Mouse (Mus musculus) midbrain, embryonic 10.5 days (tissue): Measurements from ENCODE around the gene Vcpkmt. TPM values are rescaled to one million over a fixed set of nuclear protein-coding genes. Genes with fewer than 3 reads are reported as not detected.

Source experiments
- DNase-seq: peaks from one replicate; pipeline ENCODE4 v3.0.0-alpha.2; 2017; ENCODE audit warnings: low spot score
- H3K27ac ChIP-seq: fragments of 300-500 bp; sonication (generic); replicated peaks from 2 replicates; pipeline ENCODE4 v1.5.1; 2016; ENCODE audit warnings: mild to moderate bottlenecking
- H3K27me3 ChIP-seq: fragments of 300-500 bp; sonication (generic); 2 replicates; pipeline ENCODE4 v1.6.1; 2016; ENCODE audit warnings: low read depth, mild to moderate bottlenecking; ENCODE audit not compliant: poor library complexity, severe bottlenecking
- H3K36me3 ChIP-seq: fragments of 300-500 bp; sonication (generic); 2 replicates; pipeline ENCODE4 v1.6.1; 2016; ENCODE audit warnings: mild to moderate bottlenecking, moderate library complexity
- H3K4me1 ChIP-seq: fragments of 300-500 bp; sonication (generic); 2 replicates; pipeline ENCODE4 v1.6.1; 2016
- H3K4me3 ChIP-seq: fragments of 300-500 bp; sonication (generic); 2 replicates; pipeline ENCODE4 v1.5.1; 2016; ENCODE audit warnings: mild to moderate bottlenecking, moderate library complexity
- H3K9me3 ChIP-seq: fragments of 300-500 bp; sonication (generic); replicated peaks from 2 replicates; pipeline ENCODE4 v1.6.1; 2016; ENCODE audit warnings: mild to moderate bottlenecking
- WGBS: fragments of 180-500 bp; shearing (Covaris S2); methylation state at CpG from one replicate; pipeline ENCODE4 v1.1.7; 2016; 5-methylcytosine and 5-hydroxymethylcytosine counted together
- microRNA-seq: library from miRNA; unstranded; fragments of <30 nt; microRNA quantifications from one replicate; pipeline ENCODE4, GENCODE M21; 2017
- polyA plus RNA-seq: library from polyadenylated mRNA; unstranded; fragments of >200 nt; fragmentation: Nextera tagmentation; extraction: Ambion mirVana; gene quantifications from 2 replicates; pipeline ENCODE4 v1.2.1, GENCODE M21; 2016

Vcpkmt gene
- polyA plus RNA-seq, 1 experiment from 2014 or later = 21.4 TPM

GRCm38 (mm10) chr12:69536616-69537242, 46.1 kb downstream of the Vcpkmt start:
- Histone ChIP-seq H3K9me3 (no peaks in the 10 kb centered on the region), H3K27ac (peak overlapping the region; percentile 73), H3K36me3 (no peaks in the 10 kb centered on the region), H3K4me1 (peaks cover 42% of the 10 kb centered on the region), H3K27me3 (peaks cover 7% of the 10 kb centered on the region; the same call in 1 of the 2 replicates), H3K4me3 (peak overlapping the region; percentile 17; the same call in 1 of the 2 replicates)
- 70% methylated on average over 10 of the region's 10 CpGs for WGBS
- no peak for DNase-seq

GRCm38 (mm10) chr12:69533237-69533636, 49.6 kb downstream of the Vcpkmt start:
- 88% methylated on average over 5 of the region's 5 CpGs for WGBS
- Histone ChIP-seq H3K36me3 (no peaks in the 10 kb centered on the region), H3K27ac (no peak overlapping the region), H3K9me3 (no peaks in the 10 kb centered on the region), H3K27me3 (no peaks in the 10 kb centered on the region), H3K4me3 (no peak overlapping the region), H3K4me1 (peaks cover 24% of the 10 kb centered on the region)
- no peak for DNase-seq

- WGBS = 87% methylated on average over 3 of the region's 3 CpGs
- Histone ChIP-seq H3K4me1 (peaks cover 17% of the 10 kb centered on the region), H3K27ac (no peak overlapping the region), H3K36me3 (no peaks in the 10 kb centered on the region), H3K9me3 (no peaks in the 10 kb centered on the region), H3K4me3 (no peak overlapping the region), H3K27me3 (no peaks in the 10 kb centered on the region)
- DNase-seq = no peak
Observed at GRCm38 (mm10) chr12:69532530-69532929, 50.3 kb downstream of the Vcpkmt start.

- Histone ChIP-seq H3K27ac (no peak overlapping the region), H3K4me3 (no peak overlapping the region), H3K4me1 (peaks cover 13% of the 10 kb centered on the region), H3K9me3 (no peaks in the 10 kb centered on the region), H3K27me3 (no peaks in the 10 kb centered on the region), H3K36me3 (no peaks in the 10 kb centered on the region)
- DNase-seq = no peak
- 91% methylated on average over 4 of the region's 4 CpGs for WGBS
Observed at GRCm38 (mm10) chr12:69532091-69532490, 50.7 kb downstream of the Vcpkmt start.

GRCm38 (mm10) chr12:69529694-69530403, 53.0 kb downstream of the Vcpkmt start:
- WGBS = 89% methylated on average over 13 of the region's 13 CpGs
- no peak overlapping the region for H3K4me3 ChIP-seq
- H3K36me3 ChIP-seq = no peaks in the 10 kb centered on the region
- H3K27ac ChIP-seq = no peak overlapping the region
- H3K9me3 ChIP-seq = no peaks in the 10 kb centered on the region
- no peaks in the 10 kb centered on the region for H3K4me1 ChIP-seq
- H3K27me3 ChIP-seq = no peaks in the 10 kb centered on the region
- DNase-seq = no peak

- no peak for DNase-seq
- H3K4me1 ChIP-seq = no peaks in the 10 kb centered on the region
- WGBS = 91% methylated on average over 8 of the region's 8 CpGs
- no peaks in the 10 kb centered on the region for H3K9me3 ChIP-seq
- no peaks in the 10 kb centered on the region for H3K36me3 ChIP-seq
- no peak overlapping the region for H3K27ac ChIP-seq
- H3K4me3 ChIP-seq = no peak overlapping the region
- no peaks in the 10 kb centered on the region for H3K27me3 ChIP-seq
Observed at GRCm38 (mm10) chr12:69528275-69529032, 54.4 kb downstream of the Vcpkmt start.

Small RNA genes within 50 kb of the gene (microRNA-seq; reads per million reads assigned to microRNA genes)
- not detected for gene Gm23018

Other genes starting within 250 kb of the Vcpkmt start
- 96.6 and 97.2 TPM in 2 replicates for gene Nemf, start 225.9 kb downstream of the Vcpkmt start, polyA plus RNA-seq
- 32.2 and 34.4 TPM in 2 replicates for gene Arf6, start 210.9 kb downstream of the Vcpkmt start, polyA plus RNA-seq
- gene Gm9887, start 210.6 kb downstream of the Vcpkmt start, polyA plus RNA-seq = 1.2 and 1.3 TPM in 2 replicates
- gene Sos2, start 98.8 kb upstream of the Vcpkmt start, polyA plus RNA-seq = 7.8 and 10.4 TPM in 2 replicates
- gene L2hgdh, start 141.8 kb upstream of the Vcpkmt start, polyA plus RNA-seq = 15.7 and 16.5 TPM in 2 replicates
- gene Atp5s, start 141.9 kb upstream of the Vcpkmt start, polyA plus RNA-seq = 20.4 and 21.2 TPM in 2 replicates
- gene Cdkl1, start 208.2 kb upstream of the Vcpkmt start, polyA plus RNA-seq = 0.68 and 0.77 TPM in 2 replicates